Mouse (Mus musculus) T-helper 17 cell (primary cell): ENCODE data around the gene Efna4.

Source experiments
- in situ Hi-C, 2 experiments: fragments of 300-600 bp; cut with MboI, MseI; formaldehyde crosslinking; loops; 1 replicate in 1 of 2; 2 replicates in 1 of 2; pipeline ENCODE4 v1.15.1; 2025; ENCODE audit warnings: high pct_unique_total_duplicates in 2 of 2

Gene Efna4

GRCm38 (mm10) chr3:89364631-89365030, 26.8 kb upstream of the Efna4 start:
- in situ Hi-C loops = no loop called here

DNA sequence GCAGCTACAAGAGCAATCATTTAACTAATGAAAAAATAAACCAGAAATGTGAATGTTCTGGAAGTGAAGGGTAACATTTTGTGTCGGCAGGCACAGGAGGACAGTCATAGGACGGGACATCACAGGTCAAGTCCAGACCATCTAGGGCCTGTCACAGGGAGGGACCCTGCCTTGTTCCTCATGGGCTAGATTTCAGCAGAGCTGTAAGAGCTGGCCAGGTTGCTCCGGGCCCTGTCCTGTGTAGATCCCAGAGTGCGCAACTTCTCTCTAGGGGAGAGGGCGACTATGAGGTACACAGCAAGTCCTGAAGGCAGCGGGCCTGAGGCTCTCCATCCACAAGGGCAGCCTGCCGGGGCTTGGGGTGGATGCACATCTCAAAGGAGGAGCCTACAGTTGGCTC, 23.8 kb upstream of the Efna4 start, which contains the start of gene Dcst2:
Gene Dcst2, plus strand, starts transcription at position 301 of the 400 bp plus-strand sequence.
- in situ Hi-C loops = no loop called here

GRCm38 (mm10) chr3:89360237-89360636, 22.4 kb upstream of the Efna4 start:
- in situ Hi-C loops = no loop called here

- in situ Hi-C loops = no loop called here
These were observed 21.8 kb upstream of the Efna4 start for GRCm38 (mm10) chr3:89359630-89360029.

- in situ Hi-C loops = no loop called here
These were observed 18.2 kb upstream of the Efna4 start for GRCm38 (mm10) chr3:89356029-89356428.

GRCm38 (mm10) chr3:89355512-89355902, 17.7 kb upstream of the Efna4 start:
- in situ Hi-C loops = no loop called here

GRCm38 (mm10) chr3:89354816-89355511, 17.1 kb upstream of the Efna4 start:
- in situ Hi-C loops = no loop called here

- in situ Hi-C loops = no loop called here
These were observed 13.4 kb upstream of the Efna4 start for GRCm38 (mm10) chr3:89351271-89351670.

- in situ Hi-C loops = loop anchor here (10.0 kb wide), 1 partner anchor 135 kb away; no protein-coding TSS in a partner anchor
These were observed 12.2 kb upstream of the Efna4 start, which contains the start of gene Adam15 for GRCm38 (mm10) chr3:89349869-89350501. Adam15 (minus strand) TSS chr3:89349996.

DNA sequence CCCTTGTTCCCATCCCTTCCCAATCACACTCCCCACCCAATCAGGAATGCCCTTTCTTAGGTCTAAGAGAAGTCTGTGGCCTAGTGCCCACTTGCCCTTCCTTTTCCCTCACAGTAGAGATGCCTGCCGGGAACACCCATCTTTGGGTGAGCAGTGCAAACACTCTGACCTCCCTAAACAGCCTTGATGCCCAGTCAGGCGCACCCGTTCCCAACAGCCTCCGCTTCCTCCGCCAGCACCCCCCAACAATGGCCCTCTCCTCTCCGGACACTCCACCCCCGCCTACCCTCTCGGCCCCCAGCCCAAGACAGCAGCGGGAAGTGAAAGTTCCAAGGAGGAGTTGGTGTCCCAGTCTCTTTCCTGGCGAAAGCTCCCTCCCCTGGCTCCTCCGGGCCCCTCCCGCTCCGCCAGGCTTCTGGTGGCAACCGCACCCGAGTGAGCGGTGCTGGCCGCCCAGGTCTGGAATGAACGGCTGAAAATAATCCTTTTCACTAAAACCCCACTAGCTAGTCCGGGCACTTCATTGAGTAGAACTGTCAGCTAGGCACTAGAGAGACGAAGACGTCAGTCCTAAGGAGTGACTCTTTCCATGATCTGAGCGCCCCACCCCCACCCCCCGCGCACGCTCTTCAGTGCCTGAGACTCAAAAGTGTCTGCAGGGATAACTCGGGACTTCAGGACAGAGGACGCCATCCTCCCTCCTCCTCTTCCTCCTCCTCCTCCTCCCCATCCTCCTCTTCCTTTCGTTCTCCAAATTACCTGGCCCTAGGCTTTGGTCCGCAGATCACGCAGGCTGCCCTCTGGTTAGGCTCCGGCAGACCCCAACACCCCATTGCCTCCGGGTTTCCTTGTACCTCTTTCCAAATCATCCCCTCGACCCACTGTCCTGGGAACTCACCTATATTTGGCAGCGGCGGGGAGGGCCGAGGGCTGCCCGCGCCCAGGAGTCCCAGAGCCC, 11.4 kb upstream of the Efna4 start:
- in situ Hi-C loops = loop anchor here (10.0 kb wide), 1 partner anchor 136 kb away; no protein-coding TSS in a partner anchor

DNA sequence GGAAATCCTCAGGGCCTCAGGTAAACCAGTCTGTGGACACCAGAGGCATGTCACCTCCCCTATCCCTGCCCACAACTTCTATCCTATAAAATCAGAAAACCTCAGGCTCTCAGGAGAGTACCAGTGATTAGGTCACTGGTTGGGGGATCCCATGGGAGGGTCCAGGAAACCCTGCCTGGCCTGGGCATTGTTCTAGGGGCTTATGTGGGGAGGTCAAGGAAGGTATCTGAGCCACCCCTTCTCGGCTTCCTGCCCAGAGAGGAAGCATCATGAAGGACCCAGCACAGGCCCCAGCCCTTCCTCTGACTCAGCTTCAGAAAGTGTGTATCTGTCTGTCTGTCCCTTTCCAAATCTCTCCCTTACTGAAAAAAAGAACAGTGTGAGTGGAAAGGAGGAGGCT, 10.1 kb upstream of the Efna4 start:
- in situ Hi-C loops = loop anchor here (10.0 kb wide), 1 partner anchor 137 kb away; no protein-coding TSS in a partner anchor

DNA sequence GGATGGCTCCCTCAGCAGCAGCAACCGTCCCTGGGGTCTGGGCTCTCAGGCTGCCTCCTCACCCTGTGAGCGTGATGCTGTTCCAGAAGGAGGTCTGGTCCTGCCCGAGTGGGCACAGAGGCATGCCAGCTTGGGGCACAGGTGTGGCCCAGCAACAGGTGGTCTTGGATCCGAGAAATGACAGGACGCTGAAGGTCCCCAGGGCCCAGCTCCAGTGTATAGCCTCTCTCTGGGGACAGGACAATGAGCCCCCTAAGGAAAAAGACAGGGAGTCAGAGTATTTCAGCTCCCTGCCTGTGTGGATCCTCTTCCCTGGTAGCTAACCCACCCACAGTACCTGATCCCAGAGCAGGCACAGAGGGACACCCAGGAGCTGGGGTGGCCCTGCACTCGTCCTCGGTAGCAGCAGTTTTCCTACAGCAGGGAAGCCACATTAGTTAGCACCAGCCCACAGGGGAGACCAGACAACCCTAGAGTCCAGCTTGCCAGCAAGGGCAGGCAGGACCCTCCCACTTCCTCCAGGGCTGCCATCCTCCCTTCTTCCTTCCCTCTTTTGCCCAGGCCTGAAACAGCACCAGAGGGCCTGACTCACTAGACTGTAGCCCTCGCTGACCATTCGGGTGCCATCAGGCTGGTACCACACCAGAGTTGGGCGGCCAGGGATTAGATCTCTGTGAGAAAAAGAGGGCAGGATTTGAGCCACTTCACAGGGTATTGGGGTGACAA, 9.2 kb upstream of the Efna4 start:
- in situ Hi-C loops = loop anchor here (10.0 kb wide), 1 partner anchor 138 kb away; no protein-coding TSS in a partner anchor

GRCm38 (mm10) chr3:89343279-89343678, 5.5 kb upstream of the Efna4 start:
- in situ Hi-C loops = loop anchor here (10.0 kb wide), 1 partner anchor 142 kb away; no protein-coding TSS in a partner anchor

DNA sequence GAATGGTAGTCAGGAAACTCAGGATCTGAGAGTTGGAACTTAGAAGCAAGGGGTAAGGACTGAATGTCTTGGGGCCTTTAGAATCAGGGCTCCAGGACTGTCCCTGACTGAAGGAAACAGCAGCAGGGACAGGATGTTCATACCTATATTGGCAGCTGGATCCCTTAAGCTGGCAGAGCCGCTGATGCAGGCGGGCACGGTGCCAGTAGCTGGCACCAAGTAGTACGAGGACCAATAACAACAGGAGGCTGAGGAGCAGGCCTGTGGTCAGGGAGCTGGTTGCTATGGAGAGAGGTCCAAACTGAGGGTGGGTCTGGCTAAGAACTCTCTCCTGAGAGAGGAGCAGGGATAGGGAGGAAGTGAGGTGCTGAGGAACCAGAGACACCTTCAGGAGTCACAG, 4.0 kb upstream of the Efna4 start:
- in situ Hi-C loops = loop anchor here (10.0 kb wide), 1 partner anchor 143 kb away; no protein-coding TSS in a partner anchor

GRCm38 (mm10) chr3:89340465-89340864, 2.6 kb upstream of the Efna4 start:
- in situ Hi-C loops = loop anchor here (10.0 kb wide), 1 partner anchor 144 kb away; no protein-coding TSS in a partner anchor

DNA sequence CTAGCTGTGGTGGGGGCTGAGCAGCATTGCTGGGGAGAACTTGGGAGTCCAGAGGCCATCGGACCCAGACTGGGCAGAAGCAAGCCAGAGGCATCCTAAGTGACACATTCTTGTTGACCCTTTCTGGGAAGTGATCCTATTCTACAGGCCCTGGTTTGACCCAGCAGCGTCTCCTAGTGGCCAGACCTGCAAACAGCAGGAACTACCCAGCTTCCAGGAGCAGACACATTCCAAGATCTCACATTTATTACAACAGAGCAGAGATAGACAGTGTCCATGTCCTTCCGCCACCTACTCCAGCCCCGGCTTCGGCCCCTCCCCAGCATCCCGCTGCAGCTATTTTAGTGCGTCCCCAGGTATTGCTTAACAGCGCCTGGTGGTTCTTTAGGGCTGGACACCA, 1.6 kb upstream of the Efna4 start:
- in situ Hi-C loops = no loop called here

DNA sequence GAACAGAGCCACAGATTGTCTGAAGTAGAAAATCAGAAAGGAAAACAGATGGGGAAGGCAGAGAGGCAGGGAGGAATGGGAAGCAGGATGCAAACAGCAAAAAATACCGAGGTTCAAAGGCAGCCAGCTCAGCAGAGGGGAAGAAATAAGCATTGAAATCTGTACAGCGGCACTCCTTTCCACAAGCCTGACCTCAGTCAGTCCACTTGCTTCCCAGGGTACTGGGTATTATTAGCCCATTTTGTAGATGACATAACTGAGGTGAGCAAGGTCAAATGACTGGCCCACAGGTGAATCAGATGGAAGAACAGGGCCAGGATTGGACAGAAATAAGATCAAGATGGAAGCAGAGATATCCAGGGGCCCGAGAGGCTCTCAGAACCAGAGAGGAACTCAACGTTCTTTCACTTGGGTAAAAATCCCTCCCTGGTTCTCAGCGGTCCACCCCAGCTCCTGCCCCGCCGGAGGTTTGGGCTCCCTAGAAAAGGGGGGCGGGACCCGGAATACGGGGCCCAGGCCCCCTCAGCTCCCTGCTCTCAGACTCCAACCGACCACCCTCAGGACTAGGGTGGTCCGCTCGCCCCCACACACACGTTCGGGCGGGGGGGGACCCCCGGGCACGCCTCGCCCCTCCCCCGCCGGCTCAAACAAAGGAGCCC, 637 bp downstream of the Efna4 start:
- in situ Hi-C loops = no loop called here

DNA sequence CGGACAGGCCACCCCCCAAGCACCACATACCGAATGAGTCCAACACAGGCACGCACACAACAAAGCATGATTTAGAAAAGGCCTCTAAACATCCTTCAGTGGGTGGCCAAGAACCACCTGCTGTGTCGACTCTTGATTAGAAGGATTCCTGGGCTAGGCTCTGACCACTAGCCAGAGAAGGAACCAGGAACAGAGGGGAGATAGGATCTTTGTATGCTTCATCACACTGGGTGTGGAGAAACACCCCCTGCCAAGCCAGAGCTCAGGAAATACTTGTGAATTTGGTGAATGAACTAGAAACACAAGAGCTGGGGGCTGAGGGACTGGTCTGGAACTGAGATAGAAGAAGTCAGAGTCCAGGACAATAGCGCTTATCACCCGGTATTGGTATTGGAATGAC, 1.3 kb downstream of the Efna4 start:
- in situ Hi-C loops = no loop called here

- in situ Hi-C loops = no loop called here
These were observed 4.8 kb downstream of the Efna4 start for GRCm38 (mm10) chr3:89333053-89333452.

- in situ Hi-C loops = no loop called here
These were observed 5.4 kb downstream of the Efna4 start for GRCm38 (mm10) chr3:89332476-89332875.
